Mouse (Mus musculus): Measurements from ENCODE around the gene Oit1.

The Oit1 gene

DNA sequence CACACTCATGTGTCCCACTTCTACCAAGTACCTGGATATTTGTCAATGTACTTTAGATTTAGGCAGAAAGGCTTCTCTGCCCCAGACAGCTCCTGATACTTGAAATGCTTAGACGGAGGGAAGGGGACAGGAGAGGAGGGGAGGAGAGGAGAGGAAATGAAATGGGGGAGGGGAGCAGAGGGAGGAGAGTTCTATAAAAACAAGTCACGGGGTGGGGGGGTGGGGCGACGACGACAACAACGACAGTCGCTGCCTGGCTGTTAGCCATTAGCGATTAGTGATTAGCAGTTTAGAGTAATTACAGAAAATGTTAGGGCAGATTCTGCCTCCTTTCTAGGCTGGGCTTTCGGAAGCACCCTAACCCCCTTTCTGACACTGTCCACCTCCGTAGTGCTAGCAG is 75.9 kb downstream of the Oit1 start:
- in situ Hi-C loops (cut with MboI, MseI) = no loop called here

DNA sequence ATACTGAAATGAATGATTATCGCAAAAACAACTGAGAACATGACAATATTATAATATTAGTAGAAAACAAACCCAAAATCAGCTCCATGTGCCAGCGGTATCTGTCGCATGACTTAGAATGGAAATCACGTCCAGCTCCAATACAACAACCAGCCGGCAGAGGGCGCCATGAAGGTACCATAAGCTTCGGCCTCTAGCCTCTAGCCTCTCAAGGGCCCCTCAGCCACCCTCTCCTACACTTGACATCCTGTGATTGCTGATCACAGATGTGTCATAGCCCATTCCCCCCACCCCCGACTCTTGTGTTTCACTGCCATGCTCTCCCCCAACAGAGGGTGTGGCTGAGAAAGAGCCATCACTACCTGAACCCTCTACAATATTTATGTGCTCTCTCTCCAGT is 78.3 kb downstream of the Oit1 start:
- in situ Hi-C loops (cut with MboI, MseI) = no loop called here
